Mouse (Mus musculus) yolk sac, embryonic 10.5 days (tissue): ENCODE data around the gene Mta2.

Source experiments
- DNase-seq: peaks from one replicate; pipeline ENCODE4 v3.0.0-alpha.2; 2017; ENCODE audit warnings: low spot score

Mta2 gene

DNA sequence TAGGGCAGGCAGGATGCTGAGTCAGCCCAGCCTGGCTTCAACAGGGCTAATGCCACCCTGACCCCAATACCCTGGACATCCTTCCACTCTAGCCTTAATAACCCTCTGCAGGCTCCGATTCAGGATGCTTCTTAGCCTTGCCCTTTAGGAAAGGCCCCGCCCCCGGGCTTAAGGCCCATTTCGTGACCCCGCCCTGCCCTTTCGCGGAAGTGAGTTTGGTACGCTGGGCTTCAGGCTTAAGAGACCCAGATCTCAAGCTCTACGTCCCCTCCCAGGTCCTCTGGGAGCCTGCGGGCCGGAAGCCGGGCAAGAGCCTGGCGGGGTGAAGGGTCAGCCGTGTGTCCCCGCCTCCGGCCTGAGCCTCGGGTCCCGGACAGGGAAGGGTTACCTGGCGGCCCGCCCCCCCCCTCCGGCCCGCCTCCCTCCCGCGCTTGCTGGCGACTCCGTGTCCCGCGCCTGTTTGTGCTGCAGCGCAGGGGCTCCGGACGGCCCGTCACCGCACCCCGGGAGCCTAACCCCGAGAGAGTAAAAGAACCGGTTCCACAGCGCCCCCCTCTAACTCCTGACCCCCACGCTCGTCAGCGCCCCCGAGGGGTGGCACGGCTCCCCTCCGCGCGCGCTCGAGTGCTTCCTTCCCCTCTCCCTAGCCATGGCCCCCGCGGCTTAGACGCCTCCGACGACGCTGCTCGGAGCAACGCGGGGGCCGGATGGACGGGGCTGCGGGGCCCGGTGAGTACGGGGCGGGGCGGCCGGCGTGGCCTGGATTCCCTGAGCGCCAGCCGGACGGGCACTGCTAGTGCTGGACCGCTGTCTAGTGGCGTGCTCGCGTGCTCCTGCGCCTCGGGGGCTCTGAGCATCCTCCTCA, 12.2 kb upstream of the Mta2 start, which contains the start of the genes Rom1 and Eml3:
Gene Rom1 (minus strand): TSS at position 133 of the 865 bp plus-strand sequence.
Gene Eml3 (plus strand): TSS at position 329 of the 865 bp plus-strand sequence.
- peak; percentile 93 for DNase-seq

DNA sequence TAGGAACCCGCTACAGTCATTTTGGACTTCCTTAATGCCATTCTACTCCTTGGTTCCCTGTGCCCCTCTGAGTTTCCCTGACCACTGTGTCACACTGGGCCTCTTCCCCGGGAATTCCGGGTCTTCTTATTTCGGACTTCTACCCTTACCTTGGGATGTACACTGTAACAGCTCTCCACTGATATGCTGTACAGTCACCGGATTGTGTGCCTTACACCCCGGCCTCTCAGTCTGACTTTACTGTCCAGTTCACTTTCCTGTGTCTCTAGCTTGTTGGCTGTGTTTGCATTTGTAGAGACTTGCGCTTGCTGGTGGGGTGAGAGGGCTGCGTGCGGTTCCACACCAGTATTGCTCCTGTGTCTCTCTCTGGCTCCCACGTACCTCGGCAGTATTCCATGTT, 11.6 kb upstream of the Mta2 start:
- DNase-seq, result no peak

DNA sequence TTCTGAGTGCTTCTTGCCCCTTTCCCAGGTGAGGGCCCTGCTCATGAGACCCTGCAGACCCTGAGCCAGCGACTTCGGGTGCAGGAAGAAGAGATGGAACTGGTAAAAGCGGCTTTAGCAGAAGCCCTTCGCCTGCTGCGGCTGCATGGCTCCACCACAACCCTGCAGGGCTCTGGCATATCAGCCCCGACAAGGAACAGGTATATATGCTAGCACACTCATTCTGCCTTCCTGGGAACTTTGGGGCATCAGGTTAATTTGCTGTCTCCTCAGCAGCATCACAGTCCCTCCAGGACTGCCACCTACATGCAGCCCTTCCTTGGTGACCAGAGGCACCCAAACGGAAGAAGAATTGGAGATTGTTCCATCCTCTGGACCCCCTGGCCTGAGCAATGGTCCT, 10.9 kb upstream of the Mta2 start:
- no peak for DNase-seq

- no peak for DNase-seq
These were observed 4.9 kb upstream of the Mta2 start for GRCm38 (mm10) chr19:8936736-8937135.

DNA sequence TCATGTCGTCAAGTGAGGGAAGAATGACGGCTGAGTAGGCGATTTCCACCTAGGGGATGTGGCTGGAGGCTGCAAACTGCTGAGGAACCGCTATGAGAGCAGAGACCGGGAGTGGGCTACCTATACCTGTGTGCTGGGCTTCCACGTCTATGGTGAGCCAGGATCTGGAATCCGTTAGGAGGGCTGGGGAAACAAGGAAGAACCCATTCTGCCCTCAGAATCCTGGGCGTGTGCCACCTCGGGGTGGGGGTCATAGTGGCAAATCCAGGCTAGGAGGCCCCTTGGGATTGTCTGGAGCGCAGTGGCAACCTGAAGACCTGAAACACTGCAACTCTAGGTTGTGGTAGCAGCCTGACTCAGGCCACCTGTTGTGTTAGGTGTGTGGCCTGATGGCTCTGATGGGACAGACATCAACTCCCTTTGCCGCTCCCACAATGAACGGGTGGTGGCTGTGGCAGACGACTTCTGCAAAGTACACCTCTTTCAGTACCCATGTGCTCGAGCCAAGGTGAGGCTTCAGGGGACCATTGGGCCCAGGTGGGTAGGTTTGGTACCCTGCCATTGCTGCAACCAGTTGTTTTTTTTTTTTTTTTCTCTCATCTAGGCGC, 1.0 kb upstream of the Mta2 start:
- no peak for DNase-seq

DNA sequence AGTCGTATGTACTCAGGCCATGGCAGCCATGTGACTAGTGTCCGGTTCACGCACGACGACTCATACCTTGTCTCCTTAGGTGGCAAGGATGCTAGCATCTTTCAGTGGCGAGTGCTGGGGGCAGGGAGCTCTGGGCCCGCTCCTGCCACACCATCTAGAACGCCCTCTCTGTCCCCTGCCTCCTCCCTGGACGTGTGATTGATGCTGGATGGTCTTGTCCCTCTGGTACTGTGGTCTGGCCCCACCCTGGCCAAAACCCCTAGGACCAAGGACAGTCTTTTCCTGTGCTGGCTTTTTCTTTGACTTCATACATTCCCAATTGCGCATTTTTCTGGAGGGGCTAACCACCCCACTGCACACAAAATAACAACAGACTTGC, 550 bp upstream of the Mta2 start:
- DNase-seq, result no peak

GRCm38 (mm10) chr19:8942276-8942964, 745 bp downstream of the Mta2 start:
- no peak for DNase-seq

DNA sequence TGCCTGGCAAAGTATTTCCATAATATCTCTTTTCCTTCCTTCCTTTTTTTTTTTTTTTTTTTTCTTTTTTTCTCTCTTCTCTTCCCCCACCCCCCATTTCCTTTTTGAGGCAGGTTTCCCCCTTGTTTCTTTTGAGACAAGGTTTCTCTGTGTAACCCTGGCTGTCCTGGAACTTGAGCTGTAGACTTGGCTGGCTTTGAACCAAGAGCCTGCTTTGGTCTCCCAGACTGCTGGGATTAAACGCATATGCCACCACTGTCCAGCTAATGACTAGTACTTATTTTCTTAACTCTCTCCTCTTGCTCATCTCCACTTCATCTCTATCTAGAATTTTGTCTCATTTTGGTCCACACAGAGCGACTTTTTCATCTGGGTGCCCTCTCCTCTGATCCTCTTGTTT, 1.4 kb downstream of the Mta2 start:
- no peak for DNase-seq

GRCm38 (mm10) chr19:8944062-8944461, 2.4 kb downstream of the Mta2 start:
- no peak for DNase-seq

- DNase-seq, result peak; percentile 47
These were observed 3.1 kb downstream of the Mta2 start for GRCm38 (mm10) chr19:8944750-8945149.

GRCm38 (mm10) chr19:8945251-8945650, 3.6 kb downstream of the Mta2 start:
- no peak for DNase-seq

DNA sequence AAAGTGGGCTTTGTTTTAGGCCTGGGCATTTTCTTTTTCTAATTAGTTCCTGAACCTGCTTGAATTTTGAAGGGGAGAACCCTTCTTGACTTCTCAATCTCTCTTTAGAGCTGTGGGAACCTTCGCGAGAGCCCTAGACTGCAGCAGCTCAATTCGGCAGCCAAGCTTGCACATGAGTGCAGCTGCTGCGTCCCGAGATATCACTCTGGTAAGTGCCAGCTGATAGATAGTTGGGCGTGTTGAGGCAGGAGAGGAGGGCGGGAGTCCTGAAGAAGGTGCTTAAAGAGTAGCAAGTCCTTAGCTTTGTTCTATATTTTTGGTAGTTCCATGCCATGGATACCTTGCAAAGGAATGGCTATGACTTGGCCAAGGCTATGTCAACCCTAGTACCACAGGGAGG, 5.3 kb downstream of the Mta2 start:
- no peak for DNase-seq

DNA sequence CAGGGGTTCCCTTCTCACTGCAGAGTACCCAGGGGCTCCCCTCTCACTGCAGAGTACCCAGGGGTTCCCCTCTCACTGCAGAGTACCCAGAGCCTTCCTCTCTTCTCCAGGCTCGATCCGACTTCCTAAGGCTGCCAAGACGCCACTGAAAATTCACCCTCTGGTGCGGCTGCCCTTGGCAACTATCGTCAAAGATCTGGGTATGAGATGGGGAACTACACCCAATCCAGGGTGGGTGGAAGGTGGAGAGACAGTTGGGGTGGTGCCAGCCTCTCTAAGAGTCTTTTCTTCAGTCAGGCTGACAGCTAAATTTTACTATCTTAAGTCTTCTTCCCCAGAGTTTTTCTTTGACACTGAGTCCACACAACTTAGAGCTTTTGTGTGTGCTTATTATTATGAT, 8.5 kb downstream of the Mta2 start:
- DNase-seq, result no peak

DNA sequence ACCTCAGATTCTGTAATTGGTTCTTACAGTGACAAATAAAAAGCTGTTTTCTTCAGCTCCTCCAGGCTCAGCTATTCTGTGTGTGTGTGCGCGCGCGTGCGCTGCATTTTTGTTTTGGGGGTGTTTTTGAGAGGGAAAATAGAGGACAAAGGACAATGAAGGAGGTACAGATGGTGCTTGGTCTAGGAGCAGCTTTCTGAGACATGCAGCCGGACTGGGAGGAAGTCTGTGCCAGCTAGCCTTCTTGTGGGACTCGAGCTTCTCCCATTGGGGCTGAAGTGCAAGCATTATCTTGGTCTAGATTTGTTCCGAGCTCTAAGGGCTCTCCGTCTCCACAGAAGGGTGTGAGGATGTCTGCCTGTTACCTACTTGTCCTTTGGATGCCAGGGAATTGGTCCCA, 10.6 kb downstream of the Mta2 start:
- no peak for DNase-seq

- DNase-seq, result peak; percentile 94
These were observed 11.7 kb downstream of the Mta2 start, which contains the start of gene Tut1 for GRCm38 (mm10) chr19:8953135-8954039. Gene Tut1, plus strand, starts transcription at chr19:8953847.

DNA sequence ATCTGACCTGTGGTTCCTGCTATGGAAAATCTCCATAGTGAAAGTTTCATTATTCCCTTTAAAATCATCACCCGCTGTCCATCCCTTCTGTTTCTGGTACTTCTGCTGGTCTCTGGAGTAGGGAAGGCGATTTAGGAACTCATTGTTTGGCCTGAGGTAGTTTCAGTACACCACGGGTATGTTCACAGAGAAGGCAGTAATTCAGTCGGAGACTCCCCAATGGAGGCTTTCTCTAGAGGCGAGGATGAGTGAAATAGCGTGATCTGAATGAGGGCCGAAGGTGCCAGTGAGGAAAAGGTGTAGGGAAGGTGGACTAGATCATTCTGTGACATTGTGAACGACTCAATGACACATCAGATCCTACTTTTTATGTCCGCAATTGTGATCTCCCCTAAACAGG, 12.5 kb downstream of the Mta2 start:
- no peak for DNase-seq

DNA sequence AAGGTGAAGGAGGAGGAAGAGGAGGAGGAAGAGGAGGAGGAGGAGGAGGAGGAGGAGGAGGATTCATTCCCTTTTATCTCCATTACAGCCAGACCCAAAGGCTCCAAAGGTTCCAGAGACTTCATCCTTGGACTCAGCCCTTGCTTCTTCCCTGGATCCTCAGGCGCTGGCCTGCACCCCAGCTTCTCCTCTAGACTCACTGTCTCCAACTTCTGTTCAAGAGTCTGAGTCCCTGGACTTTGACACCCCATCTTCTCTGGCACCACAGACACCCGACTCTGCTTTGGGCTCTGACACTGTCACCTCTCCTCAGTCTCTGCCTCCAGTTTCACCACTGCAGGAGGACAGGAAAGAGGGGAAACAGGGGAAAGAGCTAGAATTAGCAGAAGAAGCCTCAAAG, 20.6 kb downstream of the Mta2 start:
- no peak for DNase-seq

- no peak for DNase-seq
These were observed 23.4 kb downstream of the Mta2 start for GRCm38 (mm10) chr19:8965075-8965474.

GRCm38 (mm10) chr19:8965771-8966170, 24.1 kb downstream of the Mta2 start:
- DNase-seq, result no peak

DNA sequence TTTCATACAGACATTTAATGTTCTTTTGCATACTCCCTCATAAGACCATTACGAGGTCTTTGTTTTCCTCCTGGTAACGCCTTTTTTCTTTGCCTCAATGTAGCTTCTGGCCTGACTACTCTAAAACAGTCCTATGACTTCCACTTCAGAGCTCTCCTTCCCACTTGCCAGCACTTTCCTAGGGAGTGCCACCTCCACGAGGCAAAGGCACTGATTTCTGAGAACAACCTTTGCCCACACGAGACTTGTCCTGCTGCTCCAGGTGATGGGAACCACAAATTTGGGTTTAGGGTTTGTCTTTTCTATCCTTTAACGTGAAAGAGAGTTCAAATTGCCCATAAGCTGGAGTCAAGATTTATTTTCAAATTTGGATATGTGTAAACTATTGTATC, 24.5 kb downstream of the Mta2 start:
- no peak for DNase-seq

DNA sequence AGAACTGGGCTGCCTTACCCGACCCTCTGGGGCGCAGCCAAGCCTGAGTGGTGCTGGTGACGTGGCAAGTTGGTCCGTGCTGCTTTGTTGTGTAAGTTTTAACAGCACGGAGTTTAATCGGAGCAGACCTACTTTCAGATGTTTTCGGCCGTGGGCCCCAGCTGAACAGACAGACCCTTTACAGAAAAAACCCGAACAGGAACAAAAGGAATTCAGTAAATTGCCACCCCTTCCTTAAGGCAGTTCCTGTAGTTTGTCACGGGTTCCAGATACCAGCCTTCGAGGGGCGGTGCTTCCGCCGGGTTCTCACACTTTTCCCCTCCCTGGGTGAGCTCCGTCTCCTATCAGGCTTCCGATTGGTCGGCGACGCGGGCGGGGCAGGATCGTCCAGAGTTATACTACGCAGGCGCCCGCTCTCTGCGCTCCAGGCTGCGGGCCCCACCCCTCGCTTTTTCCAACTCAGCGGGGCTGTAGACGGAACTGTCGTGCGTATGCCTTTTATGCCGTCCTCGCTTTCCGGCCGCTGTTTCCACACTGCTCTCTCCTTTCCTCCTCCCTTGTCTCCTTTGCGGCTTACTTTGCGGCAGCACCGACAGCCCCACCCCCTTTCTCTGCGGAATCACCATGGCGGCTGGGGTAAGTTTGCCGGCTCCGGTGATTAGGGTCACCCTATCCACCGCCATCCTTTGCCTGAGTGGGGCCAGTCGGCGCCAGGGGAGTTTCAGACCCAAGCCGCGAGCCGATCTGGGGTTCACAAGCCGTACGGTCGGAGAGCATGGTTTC, 25.1 kb downstream of the Mta2 start, which contains the start of gene Eef1g:
Gene Eef1g (plus strand): TSS at position 452 of the 783 bp plus-strand sequence.
- DNase-seq, result peak; percentile 100
